Mouse (Mus musculus) midbrain, embryonic 12.5 days (tissue): ENCODE measurements at regions not wholly inside any gene's neighbourhood (a gene's known extent, or its start where the extent isn't known, plus 50 kb on each side); places are given as distances from the start of the nearest gene placed in this dataset.

ENCODE experiments used
- ATAC-seq: fragments of 200-750 bp; cut with Nextera tagmentation; 2 replicates; pipeline ENCODE4 v1.8.0; 2017; ENCODE audit warnings: low read depth, moderate TSS enrichment, moderate library complexity; ENCODE audit not compliant: low FRiP score
- H3K27ac ChIP-seq: fragments of 300-500 bp; sonication (generic); replicated peaks from 2 replicates; pipeline ENCODE4 v1.5.1; 2016; ENCODE audit warnings: mild to moderate bottlenecking
- H3K27me3 ChIP-seq: fragments of 300-500 bp; sonication (generic); 2 replicates; pipeline ENCODE4 v1.6.1; 2016; ENCODE audit warnings: mild to moderate bottlenecking
- H3K36me3 ChIP-seq: fragments of 300-500 bp; sonication (generic); 2 replicates; pipeline ENCODE4 v1.6.1; 2016
- H3K4me1 ChIP-seq: fragments of 300-500 bp; sonication (generic); 2 replicates; pipeline ENCODE4 v1.6.1; 2016
- H3K4me2 ChIP-seq: fragments of 300-500 bp; sonication (generic); replicated peaks from 2 replicates; pipeline ENCODE4 v1.6.1; 2016; ENCODE audit warnings: mild to moderate bottlenecking, moderate library complexity
- H3K4me3 ChIP-seq: fragments of 300-500 bp; sonication (generic); 2 replicates; pipeline ENCODE4 v1.5.1; 2016; ENCODE audit warnings: mild to moderate bottlenecking
- H3K9ac ChIP-seq: fragments of 300-500 bp; sonication (generic); replicated peaks from 2 replicates; pipeline ENCODE4 v1.6.1; 2016; ENCODE audit warnings: mild to moderate bottlenecking, moderate library complexity
- H3K9me3 ChIP-seq: fragments of 300-500 bp; sonication (generic); 2 replicates; pipeline ENCODE4 v1.6.1; 2016; ENCODE audit warnings: mild to moderate bottlenecking
- WGBS: fragments of 180-500 bp; shearing (Covaris S2); methylation state at CpG from one replicate; pipeline ENCODE4 v1.1.7; 2016; 5-methylcytosine and 5-hydroxymethylcytosine counted together

DNA sequence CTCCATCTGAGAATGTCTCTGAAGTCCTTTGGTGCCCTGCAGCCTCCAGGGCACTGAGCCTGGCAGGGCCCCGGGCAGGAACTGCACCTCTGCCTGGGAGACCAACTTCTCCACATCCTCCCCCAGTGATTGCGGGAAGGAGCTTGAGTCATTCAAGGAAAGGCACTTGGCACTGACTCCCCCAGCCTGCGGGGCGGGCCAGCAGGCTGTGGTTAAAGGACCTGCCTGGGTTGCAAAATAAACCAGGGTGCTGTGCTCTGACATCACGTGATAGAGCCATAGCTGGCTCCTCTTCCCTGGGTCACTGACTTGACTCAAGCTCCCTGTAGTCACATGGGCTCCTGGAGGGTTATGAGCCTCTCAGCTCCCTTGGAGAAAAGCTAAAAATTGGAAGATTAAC, 108.5 kb downstream of the Gm826 start:
- H3K27me3 ChIP-seq: peaks cover 41% of the 10 kb centered on the region
- H3K9ac ChIP-seq: no peak overlapping the region
- no peak overlapping the region for H3K4me3 ChIP-seq
- H3K36me3 ChIP-seq: no peaks in the 10 kb centered on the region
- 0 out of 2 replicates have a peak, but pooled peaks cover 3% of the 10 kb centered on the region for H3K4me1 ChIP-seq
- no peaks in the 10 kb centered on the region for H3K9me3 ChIP-seq
- WGBS: 74% methylated on average over 5 of the region's 5 CpGs
- H3K27ac ChIP-seq: no peak overlapping the region
- no peak overlapping the region for H3K4me2 ChIP-seq
- ATAC-seq: no peak

DNA sequence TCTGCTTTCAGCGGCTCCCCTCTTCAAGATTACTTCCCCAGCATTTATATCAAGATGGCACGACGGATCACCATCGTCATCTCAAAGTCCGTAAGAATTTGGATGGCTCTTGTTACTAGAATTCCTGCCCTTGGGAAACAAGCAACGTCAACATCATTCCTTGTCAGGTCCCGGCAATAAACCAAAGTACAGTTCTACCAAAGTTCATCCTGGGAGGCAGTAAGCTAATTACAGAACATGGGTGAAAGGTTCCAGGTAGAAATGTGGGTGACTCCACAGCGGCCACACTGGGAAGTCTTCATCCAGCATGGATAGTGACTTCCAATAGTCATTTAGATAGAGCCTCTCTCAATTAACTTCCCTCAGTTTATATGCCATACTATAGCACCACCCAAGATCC, 110.6 kb downstream of the Gm826 start:
- Histone ChIP-seq H3K27ac (no peak overlapping the region), H3K9me3 (no peaks in the 10 kb centered on the region), H3K9ac (no peak overlapping the region), H3K36me3 (no peaks in the 10 kb centered on the region), H3K27me3 (peaks cover 42% of the 10 kb centered on the region), H3K4me1 (0 out of 2 replicates have a peak, but pooled peaks cover 5% of the 10 kb centered on the region), H3K4me2 (no peak overlapping the region), H3K4me3 (no peak overlapping the region)
- no peak for ATAC-seq
- 95% methylated on average over 8 of the region's 8 CpGs for WGBS

DNA sequence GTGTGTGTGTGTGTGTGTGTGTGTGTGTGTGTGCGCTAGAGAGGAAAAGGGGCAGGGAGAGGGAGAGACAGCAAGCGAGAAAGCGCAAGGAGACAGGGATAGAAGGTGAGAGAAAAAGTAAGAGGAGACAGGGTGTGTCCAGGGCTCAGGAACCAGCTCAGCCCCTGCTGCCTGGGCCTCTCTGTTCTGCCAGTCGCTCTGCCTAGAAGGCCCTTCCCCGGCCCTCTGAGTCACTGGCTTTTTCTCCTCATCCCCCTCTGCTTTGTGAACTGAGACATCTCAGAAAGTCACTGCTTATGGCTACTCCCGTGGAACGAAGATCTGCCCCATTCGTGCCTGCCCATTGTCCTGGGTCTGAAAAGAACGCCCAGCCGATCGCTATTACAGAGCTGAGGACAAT, 112.2 kb downstream of the Gm826 start:
- Histone ChIP-seq H3K9ac (no peak overlapping the region), H3K4me3 (no peak overlapping the region), H3K27ac (no peak overlapping the region), H3K4me1 (0 out of 2 replicates have a peak, but pooled peaks cover 5% of the 10 kb centered on the region), H3K9me3 (no peaks in the 10 kb centered on the region), H3K27me3 (peaks cover 46% of the 10 kb centered on the region), H3K36me3 (no peaks in the 10 kb centered on the region), H3K4me2 (no peak overlapping the region)
- ATAC-seq: no peak
- 43% methylated on average over 11 of the region's 11 CpGs for WGBS

DNA sequence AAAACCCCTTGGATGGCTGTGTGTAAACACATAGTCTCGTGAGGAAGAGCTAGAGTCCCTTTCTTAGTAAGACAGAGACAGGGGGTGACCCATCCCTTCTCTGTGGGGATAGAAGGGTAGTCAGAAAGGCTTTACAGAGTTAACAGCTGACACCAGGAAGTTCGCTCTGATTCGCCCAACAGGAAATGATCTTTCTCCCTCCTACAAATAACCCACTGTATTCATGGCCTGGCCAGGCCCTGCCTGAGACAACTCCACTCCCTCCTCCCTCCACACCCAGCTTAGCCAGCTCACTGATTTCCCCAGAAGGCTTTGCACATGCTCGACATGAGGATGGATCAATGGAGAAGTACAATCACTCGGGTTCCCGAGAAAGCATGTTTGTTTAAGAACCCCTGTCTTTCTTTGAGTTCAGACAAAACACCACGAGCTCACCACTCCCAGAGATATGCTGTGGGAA, 113.4 kb downstream of the Gm826 start:
- H3K27ac ChIP-seq: no peak overlapping the region
- peaks cover 46% of the 10 kb centered on the region for H3K27me3 ChIP-seq
- no peaks in the 10 kb centered on the region for H3K36me3 ChIP-seq
- WGBS: 16% methylated on average over 7 of the region's 7 CpGs
- H3K4me3 ChIP-seq: no peak overlapping the region
- H3K9ac ChIP-seq: 0 out of 2 replicates have a peak overlapping the region, but pooled peaks have one; percentile 11
- 0 out of 2 replicates have a peak, but pooled peaks cover 5% of the 10 kb centered on the region for H3K4me1 ChIP-seq
- no peak overlapping the region for H3K4me2 ChIP-seq
- H3K9me3 ChIP-seq: no peaks in the 10 kb centered on the region
- no peak for ATAC-seq

DNA sequence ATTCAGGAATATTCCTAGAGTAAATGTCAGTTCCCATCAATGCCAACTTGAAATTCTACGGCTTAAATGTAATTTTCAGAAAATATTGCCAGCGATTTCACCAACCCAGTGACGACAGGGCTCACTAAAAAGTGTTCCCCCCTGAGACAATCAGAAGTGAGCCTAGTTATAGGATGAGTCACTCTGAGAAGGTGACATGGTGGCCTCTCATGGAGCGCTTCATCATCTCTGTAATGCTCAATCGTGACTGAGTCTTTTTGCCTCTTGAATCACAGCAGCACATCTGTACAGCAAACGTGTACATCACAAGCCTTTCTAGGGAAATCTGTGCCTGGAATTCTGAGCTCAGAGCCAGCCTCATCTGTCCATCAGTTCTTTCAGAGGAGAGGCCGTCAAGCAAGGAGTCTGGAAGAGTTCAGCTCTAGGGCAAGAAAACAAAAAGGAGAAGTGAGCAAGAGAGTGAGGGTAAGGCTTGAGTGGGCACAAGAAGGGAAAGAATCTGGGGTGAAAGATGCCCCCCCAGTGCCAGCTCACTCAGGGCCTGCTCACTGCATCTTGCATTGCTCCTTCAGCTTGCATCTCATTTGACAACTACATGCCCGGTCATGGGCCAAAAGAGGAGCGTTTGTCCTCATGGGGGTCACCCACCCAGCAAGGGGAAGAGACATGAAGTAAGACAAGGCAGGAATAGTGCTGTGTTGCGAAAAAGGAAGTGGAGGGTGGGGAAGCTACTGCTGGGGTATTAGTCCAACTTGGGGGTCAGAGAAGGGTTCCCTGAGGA, 119.7 kb downstream of the Gm826 start:
- Histone ChIP-seq H3K27me3 (peaks cover 6% of the 10 kb centered on the region), H3K4me1 (no peaks in the 10 kb centered on the region), H3K4me2 (no peak overlapping the region), H3K9me3 (no peaks in the 10 kb centered on the region), H3K9ac (no peak overlapping the region), H3K36me3 (no peaks in the 10 kb centered on the region), H3K4me3 (no peak overlapping the region), H3K27ac (no peak overlapping the region)
- no peak for ATAC-seq
- 84% methylated on average over 10 of the region's 10 CpGs for WGBS

DNA sequence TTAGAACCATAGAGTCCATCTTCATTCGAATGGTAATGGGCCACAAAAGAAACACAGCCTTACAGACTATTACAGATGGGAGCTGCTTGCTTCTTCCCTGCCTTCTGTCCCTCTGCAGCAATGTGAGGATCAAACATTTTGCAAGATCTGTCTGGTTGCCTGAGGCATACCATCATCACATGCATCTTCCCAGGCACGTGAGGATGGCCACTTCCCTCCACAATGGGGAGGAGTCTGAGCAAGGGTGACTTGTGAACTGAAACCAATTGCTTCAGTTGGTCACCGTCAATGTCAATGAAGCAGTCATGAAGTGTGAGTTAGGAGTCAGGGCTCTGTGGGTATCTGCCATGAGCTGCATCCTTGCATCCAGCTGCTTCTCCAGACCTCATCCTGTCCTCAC, 123.5 kb downstream of the Gm826 start:
- H3K27ac ChIP-seq: no peak overlapping the region
- ATAC-seq: no peak
- 79% methylated on average over 3 of the region's 3 CpGs for WGBS
- H3K4me3 ChIP-seq: no peak overlapping the region
- H3K27me3 ChIP-seq: no peaks in the 10 kb centered on the region; the same call in 1 of the 2 replicates
- no peaks in the 10 kb centered on the region for H3K9me3 ChIP-seq
- no peaks in the 10 kb centered on the region for H3K36me3 ChIP-seq
- H3K9ac ChIP-seq: no peak overlapping the region
- H3K4me1 ChIP-seq: no peaks in the 10 kb centered on the region
- no peak overlapping the region for H3K4me2 ChIP-seq

DNA sequence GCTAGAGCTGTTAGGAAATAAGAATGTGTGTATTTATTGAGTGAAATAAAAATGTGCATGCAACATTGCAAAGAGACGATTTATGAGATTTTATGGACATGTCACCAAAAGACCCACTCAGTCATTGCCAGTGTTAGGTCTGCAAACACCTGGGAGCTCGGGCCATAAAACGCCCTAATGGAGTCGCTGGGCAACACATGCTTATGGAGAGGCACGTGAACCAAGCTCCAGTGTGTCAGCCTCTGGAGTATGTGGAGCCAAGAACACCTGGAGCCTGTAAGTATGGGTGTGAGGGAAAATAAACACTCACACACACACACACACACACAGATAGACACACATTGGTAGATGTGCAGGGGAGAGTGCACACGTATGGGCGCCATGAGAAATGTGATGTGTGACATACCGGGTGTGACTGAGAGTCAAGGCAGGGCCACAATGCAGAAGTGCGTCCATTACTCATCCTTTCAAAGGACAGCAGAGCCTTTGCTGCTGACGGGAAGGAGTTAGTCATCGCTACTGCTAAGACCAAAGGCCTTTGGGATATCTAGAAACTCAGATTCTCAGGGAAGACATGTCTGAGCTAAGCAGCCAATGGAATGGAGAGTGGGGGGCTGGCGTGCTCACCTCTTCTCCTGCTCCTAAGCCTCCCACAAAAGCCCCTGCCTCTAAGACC, 124.2 kb downstream of the Gm826 start:
- Histone ChIP-seq H3K36me3 (no peaks in the 10 kb centered on the region), H3K9me3 (no peaks in the 10 kb centered on the region), H3K27ac (no peak overlapping the region), H3K4me3 (no peak overlapping the region), H3K27me3 (no peaks in the 10 kb centered on the region; the same call in 1 of the 2 replicates), H3K9ac (no peak overlapping the region), H3K4me1 (no peaks in the 10 kb centered on the region), H3K4me2 (no peak overlapping the region)
- no peak for ATAC-seq
- WGBS: 92% methylated on average over 12 of the region's 12 CpGs

DNA sequence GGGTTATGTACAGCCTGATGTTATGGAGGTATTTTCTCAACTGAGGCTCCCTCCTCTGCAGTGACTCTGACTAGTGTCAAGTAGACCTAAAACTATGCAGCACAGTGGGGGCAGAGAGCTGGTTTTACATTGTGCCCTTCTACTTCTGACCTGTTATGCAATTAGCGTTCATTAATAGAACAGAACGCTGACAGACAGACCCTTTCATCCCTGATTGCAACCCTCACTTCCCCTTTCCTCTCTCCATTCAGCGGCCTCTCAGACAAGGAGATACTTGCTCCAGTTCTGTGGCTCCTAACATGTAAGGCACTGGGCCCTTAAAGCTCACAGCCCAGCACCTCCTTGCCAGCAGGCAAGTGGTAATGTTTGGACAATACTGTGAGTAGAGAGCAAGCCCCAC, 125.7 kb downstream of the Gm826 start:
- WGBS: 88% methylated on average over 3 of the region's 3 CpGs
- Histone ChIP-seq H3K4me1 (no peaks in the 10 kb centered on the region), H3K27ac (no peak overlapping the region), H3K9me3 (no peaks in the 10 kb centered on the region), H3K4me3 (no peak overlapping the region), H3K9ac (no peak overlapping the region), H3K4me2 (no peak overlapping the region), H3K36me3 (no peaks in the 10 kb centered on the region), H3K27me3 (no peaks in the 10 kb centered on the region; the same call in 1 of the 2 replicates)
- ATAC-seq: no peak

DNA sequence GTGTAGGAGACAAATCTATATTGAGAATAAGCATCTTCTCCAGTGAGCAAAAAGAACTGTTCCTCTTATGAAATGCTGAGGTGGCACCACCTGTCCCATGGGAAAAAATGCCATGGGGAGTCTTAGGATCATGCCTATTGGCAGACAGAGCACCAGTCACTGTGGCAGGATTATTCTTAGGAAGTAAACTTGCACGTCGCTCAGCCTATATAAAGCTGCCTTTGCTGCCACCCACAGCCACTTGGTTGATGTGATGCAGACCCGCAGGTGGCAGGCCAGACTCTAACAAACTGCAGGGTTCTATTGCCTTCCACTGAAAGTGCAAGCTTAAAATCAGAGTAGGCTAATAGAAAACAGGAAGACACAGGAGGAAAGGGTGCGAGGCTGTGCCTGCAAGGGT, 126.7 kb downstream of the Gm826 start:
- H3K4me3 ChIP-seq: no peak overlapping the region
- H3K4me1 ChIP-seq: no peaks in the 10 kb centered on the region
- no peak overlapping the region for H3K27ac ChIP-seq
- 74% methylated on average over 4 of the region's 4 CpGs for WGBS
- no peaks in the 10 kb centered on the region; the same call in 1 of the 2 replicates for H3K27me3 ChIP-seq
- H3K9me3 ChIP-seq: no peaks in the 10 kb centered on the region
- no peaks in the 10 kb centered on the region for H3K36me3 ChIP-seq
- no peak overlapping the region for H3K4me2 ChIP-seq
- ATAC-seq: no peak
- no peak overlapping the region for H3K9ac ChIP-seq

DNA sequence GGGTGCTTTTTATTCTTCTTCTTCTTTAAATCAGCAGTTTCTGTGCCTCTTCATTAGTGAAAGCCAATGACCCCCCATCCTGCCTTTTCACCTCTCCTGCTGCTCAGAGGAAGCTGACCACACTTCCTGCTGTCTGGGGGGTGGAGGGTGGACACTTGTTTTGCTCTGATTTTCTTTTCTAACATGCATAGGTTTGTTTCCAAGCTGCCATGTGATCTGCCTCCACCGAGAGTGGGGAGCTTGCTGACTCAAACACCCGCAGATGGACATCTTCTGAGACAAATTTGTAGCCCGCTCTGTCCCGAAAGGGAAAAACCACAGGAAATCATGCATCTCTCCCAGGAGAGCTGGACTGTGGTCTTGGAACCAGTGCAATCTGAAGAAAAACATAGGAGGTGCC, 141.3 kb downstream of the Gm826 start:
- no peaks in the 10 kb centered on the region for H3K9me3 ChIP-seq
- H3K4me2 ChIP-seq: no peak overlapping the region
- no peak overlapping the region for H3K27ac ChIP-seq
- 82% methylated on average over 4 of the region's 4 CpGs for WGBS
- ATAC-seq: no peak
- H3K4me1 ChIP-seq: no peaks in the 10 kb centered on the region
- no peaks in the 10 kb centered on the region for H3K36me3 ChIP-seq
- no peaks in the 10 kb centered on the region for H3K27me3 ChIP-seq
- no peak overlapping the region for H3K9ac ChIP-seq
- H3K4me3 ChIP-seq: no peak overlapping the region

DNA sequence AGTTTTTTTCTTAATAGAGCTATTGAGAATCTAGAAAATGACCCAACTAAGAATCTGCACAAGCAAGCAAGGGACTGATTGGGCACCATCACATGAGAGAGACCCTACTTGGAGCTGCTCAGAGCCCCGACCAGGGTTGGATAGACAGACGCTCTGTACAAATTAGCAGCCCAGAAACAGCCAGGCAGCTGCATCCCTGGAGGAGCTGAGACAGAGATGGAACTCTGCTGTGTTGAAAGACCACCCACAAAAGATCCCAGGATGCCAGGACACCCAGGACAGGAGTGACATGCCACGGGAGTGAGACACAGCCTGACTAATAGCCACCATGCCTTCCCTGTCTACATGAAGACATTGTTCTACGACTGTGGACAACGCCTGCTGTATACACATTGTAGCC, 147.9 kb downstream of the Gm826 start:
- Histone ChIP-seq H3K36me3 (no peaks in the 10 kb centered on the region), H3K27ac (no peak overlapping the region), H3K9me3 (no peaks in the 10 kb centered on the region), H3K4me1 (no peaks in the 10 kb centered on the region), H3K4me3 (no peak overlapping the region), H3K9ac (no peak overlapping the region), H3K4me2 (no peak overlapping the region), H3K27me3 (no peaks in the 10 kb centered on the region)
- WGBS: 84% methylated on average over 5 of the region's 5 CpGs
- ATAC-seq: no peak

DNA sequence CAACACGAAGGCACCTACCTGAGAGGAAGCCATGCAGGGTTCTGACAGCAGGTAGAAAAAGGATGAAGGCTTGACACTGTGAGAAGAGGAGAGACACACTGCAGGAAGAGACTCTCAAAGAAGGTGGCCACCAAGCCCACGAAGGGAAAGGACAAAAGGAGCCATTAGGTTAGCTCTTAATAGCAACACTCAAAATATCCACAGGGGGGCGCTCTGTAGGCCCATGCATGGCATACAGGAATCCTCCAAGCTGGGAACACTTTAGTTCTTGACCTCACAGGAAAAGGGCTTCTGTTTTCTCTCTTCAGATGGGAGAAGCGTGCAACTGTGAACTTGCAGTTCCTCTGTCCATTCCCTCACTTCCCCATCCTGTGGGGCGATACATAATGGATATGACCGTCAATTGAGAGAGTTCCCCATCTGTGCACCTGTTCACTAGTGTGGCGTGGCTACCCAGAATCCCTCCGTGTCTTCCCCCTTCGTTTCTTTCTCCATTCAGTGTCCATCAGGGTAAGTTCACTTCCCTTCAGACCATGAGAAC, 162.9 kb downstream of the Gm826 start:
- H3K4me1 ChIP-seq: no peaks in the 10 kb centered on the region
- no peaks in the 10 kb centered on the region for H3K27me3 ChIP-seq
- no peak overlapping the region for H3K9ac ChIP-seq
- no peaks in the 10 kb centered on the region for H3K36me3 ChIP-seq
- no peak for ATAC-seq
- no peak overlapping the region for H3K27ac ChIP-seq
- no peak overlapping the region for H3K4me3 ChIP-seq
- H3K9me3 ChIP-seq: no peaks in the 10 kb centered on the region
- WGBS: 74% methylated on average over 9 of the region's 9 CpGs
- no peak overlapping the region for H3K4me2 ChIP-seq
